Mouse (Mus musculus): ENCODE results near the gene Fgfr2. TPM values are rescaled to one million over a fixed set of nuclear protein-coding genes. Genes with fewer than 3 reads are reported as not detected.

The Fgfr2 gene
- polyA plus RNA-seq, 1 experiment from 2014 or later = 133 TPM

GRCm38 (mm10) chr7:130904571-130905365 lies 2218.4 kb downstream of the Fgfr2 start:
- Histone ChIP-seq H3K4me1 (ENCODE audit: control insufficient read depth, insufficient read depth, low read length) (no peaks in the 10 kb centered on the region), H3K9me3 (ENCODE audit: control insufficient read depth, low read length) (no peaks in the 10 kb centered on the region), H3K36me3 (ENCODE audit: control insufficient read depth, insufficient read depth, low read length) (peaks cover 69% of the 10 kb centered on the region), H3K4me2 (replicated peaks; ENCODE audit: low read depth, low read length) (no peak overlapping the region), H3K27me3 (ENCODE audit: control insufficient read depth, insufficient read depth, low read length) (no peaks in the 10 kb centered on the region), H3K27ac (ENCODE audit: low read depth, low read length) (no peak overlapping the region), H3K4me3 (ENCODE audit: low read length) (no peak overlapping the region), H3K9ac (ENCODE audit: low read depth, low read length) (no peak overlapping the region)
- no peak for ATAC-seq (ENCODE audit: low FRiP score, low TSS enrichment)
- 86% methylated on average over 13 of the region's 13 CpGs for WGBS

GRCm38 (mm10) chr7:130903505-130904074 lies 2219.6 kb downstream of the Fgfr2 start:
- ATAC-seq (ENCODE audit: low FRiP score, low TSS enrichment) = no peak
- WGBS = 84% methylated on average over 16 of the region's 16 CpGs
- H3K4me3 ChIP-seq (ENCODE audit: low read length) = no peak overlapping the region
- no peak overlapping the region for H3K27ac ChIP-seq (ENCODE audit: low read depth, low read length)
- H3K36me3 ChIP-seq (ENCODE audit: control insufficient read depth, insufficient read depth, low read length) = peaks cover 60% of the 10 kb centered on the region
- no peaks in the 10 kb centered on the region for H3K27me3 ChIP-seq (ENCODE audit: control insufficient read depth, insufficient read depth, low read length)
- H3K9me3 ChIP-seq (ENCODE audit: control insufficient read depth, low read length) = no peaks in the 10 kb centered on the region
- no peak overlapping the region for H3K4me2 ChIP-seq (replicated peaks; ENCODE audit: low read depth, low read length)
- no peak overlapping the region for H3K9ac ChIP-seq (ENCODE audit: low read depth, low read length)
- no peaks in the 10 kb centered on the region for H3K4me1 ChIP-seq (ENCODE audit: control insufficient read depth, insufficient read depth, low read length)

DNA sequence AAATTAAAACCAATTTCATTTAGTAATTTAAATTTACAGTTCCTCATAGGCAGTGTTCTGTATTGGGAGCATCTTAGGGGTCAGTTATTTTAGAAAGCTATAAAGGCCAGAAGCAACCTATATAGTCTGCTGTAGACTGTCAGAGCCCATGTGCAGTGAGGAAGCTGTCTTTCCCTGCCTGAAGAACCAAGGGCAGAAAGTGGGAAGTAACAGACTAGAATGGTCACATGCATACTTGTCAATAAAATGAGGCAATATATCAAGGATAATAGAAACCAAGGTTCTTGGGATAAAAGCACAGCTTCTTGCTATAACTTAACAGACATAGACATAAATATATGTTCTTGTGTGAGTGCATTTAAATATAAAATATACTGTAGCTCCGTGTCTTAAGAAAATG lies 2220.2 kb downstream of the Fgfr2 start:
- H3K4me1 ChIP-seq (ENCODE audit: control insufficient read depth, insufficient read depth, low read length) = no peaks in the 10 kb centered on the region
- no peak for ATAC-seq (ENCODE audit: low FRiP score, low TSS enrichment)
- no peak overlapping the region for H3K27ac ChIP-seq (ENCODE audit: low read depth, low read length)
- 94% methylated on average over 1 of the region's 1 CpGs for WGBS
- no peaks in the 10 kb centered on the region for H3K27me3 ChIP-seq (ENCODE audit: control insufficient read depth, insufficient read depth, low read length)
- H3K9me3 ChIP-seq (ENCODE audit: control insufficient read depth, low read length) = no peaks in the 10 kb centered on the region
- no peak overlapping the region for H3K4me2 ChIP-seq (replicated peaks; ENCODE audit: low read depth, low read length)
- H3K9ac ChIP-seq (ENCODE audit: low read depth, low read length) = no peak overlapping the region
- no peak overlapping the region for H3K4me3 ChIP-seq (ENCODE audit: low read length)
- peaks cover 54% of the 10 kb centered on the region for H3K36me3 ChIP-seq (ENCODE audit: control insufficient read depth, insufficient read depth, low read length)

DNA sequence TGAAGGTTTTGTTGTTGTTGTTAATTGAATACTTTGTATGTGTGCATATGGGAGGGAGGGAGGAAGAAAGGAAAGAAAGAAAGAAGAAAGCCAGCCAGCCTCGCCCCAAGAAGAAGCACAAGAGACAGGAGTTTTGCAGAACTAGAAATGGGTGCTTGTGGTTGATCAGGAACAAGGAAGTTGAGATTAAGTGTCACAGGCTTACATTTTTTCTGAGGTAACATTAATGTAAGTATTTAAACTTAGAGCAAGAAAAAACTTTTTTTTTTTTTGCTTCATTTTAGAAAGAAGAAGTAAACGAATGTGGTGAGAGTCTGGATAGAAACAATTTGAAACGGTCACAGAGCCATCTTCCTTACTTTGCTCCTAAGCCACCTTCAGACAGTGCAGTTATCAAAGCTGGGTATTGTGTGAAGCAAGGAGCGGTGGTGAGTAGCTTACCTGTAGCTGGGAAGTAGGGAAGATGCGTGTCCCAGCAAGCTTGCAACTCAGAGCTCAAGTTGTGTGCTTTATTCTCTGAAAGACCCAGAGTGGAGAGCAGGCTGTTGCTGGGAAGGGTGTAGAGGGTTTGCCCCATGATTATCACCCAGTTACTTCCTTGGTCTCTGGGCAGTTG lies 2222.8 kb downstream of the Fgfr2 start:
- no peaks in the 10 kb centered on the region for H3K27me3 ChIP-seq (ENCODE audit: control insufficient read depth, insufficient read depth, low read length)
- no peak for ATAC-seq (ENCODE audit: low FRiP score, low TSS enrichment)
- H3K9me3 ChIP-seq (ENCODE audit: control insufficient read depth, low read length) = no peaks in the 10 kb centered on the region
- H3K4me1 ChIP-seq (ENCODE audit: control insufficient read depth, insufficient read depth, low read length) = no peaks in the 10 kb centered on the region
- no peak overlapping the region for H3K9ac ChIP-seq (ENCODE audit: low read depth, low read length)
- no peak overlapping the region for H3K4me3 ChIP-seq (ENCODE audit: low read length)
- peaks cover 55% of the 10 kb centered on the region for H3K36me3 ChIP-seq (ENCODE audit: control insufficient read depth, insufficient read depth, low read length)
- H3K27ac ChIP-seq (ENCODE audit: low read depth, low read length) = no peak overlapping the region
- 90% methylated on average over 5 of the region's 5 CpGs for WGBS
- H3K4me2 ChIP-seq (replicated peaks; ENCODE audit: low read depth, low read length) = no peak overlapping the region

DNA sequence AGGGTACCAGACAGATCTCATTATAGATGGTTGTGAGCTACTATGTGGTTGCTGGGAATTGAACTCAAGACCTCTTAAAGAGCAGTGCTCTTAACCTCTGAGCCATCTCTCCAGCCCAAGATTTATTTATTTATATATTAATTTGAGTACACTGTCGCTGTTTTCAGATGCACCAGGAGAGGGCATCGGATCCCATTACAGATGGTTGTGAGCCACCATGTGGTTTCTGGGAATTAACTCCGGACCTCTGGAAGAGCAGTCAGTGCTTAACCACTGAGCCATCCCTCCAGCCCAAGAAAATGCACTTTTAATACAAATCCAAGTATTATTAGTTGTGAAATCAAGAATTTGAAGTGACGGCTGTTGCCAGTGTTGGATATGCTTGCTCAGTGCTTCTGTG lies 2224.8 kb downstream of the Fgfr2 start:
- no peak for ATAC-seq (ENCODE audit: low FRiP score, low TSS enrichment)
- no peak overlapping the region for H3K4me3 ChIP-seq (ENCODE audit: low read length)
- H3K9me3 ChIP-seq (ENCODE audit: control insufficient read depth, low read length) = no peaks in the 10 kb centered on the region
- H3K4me1 ChIP-seq (ENCODE audit: control insufficient read depth, insufficient read depth, low read length) = no peaks in the 10 kb centered on the region
- H3K4me2 ChIP-seq (replicated peaks; ENCODE audit: low read depth, low read length) = no peak overlapping the region
- H3K27me3 ChIP-seq (ENCODE audit: control insufficient read depth, insufficient read depth, low read length) = no peaks in the 10 kb centered on the region
- H3K27ac ChIP-seq (ENCODE audit: low read depth, low read length) = no peak overlapping the region
- H3K36me3 ChIP-seq (ENCODE audit: control insufficient read depth, insufficient read depth, low read length) = peaks cover 36% of the 10 kb centered on the region
- WGBS = 81% methylated on average over 4 of the region's 4 CpGs
- no peak overlapping the region for H3K9ac ChIP-seq (ENCODE audit: low read depth, low read length)

GRCm38 (mm10) chr7:130897201-130897600 lies 2225.9 kb downstream of the Fgfr2 start:
- Histone ChIP-seq H3K4me1 (ENCODE audit: control insufficient read depth, insufficient read depth, low read length) (no peaks in the 10 kb centered on the region), H3K9me3 (ENCODE audit: control insufficient read depth, low read length) (no peaks in the 10 kb centered on the region), H3K27me3 (ENCODE audit: control insufficient read depth, insufficient read depth, low read length) (no peaks in the 10 kb centered on the region), H3K9ac (ENCODE audit: low read depth, low read length) (no peak overlapping the region), H3K4me3 (ENCODE audit: low read length) (no peak overlapping the region), H3K27ac (ENCODE audit: low read depth, low read length) (no peak overlapping the region), H3K4me2 (replicated peaks; ENCODE audit: low read depth, low read length) (no peak overlapping the region), H3K36me3 (ENCODE audit: control insufficient read depth, insufficient read depth, low read length) (peaks cover 34% of the 10 kb centered on the region)
- no peak for ATAC-seq (ENCODE audit: low FRiP score, low TSS enrichment)
- 91% methylated on average over 10 of the region's 10 CpGs for WGBS

GRCm38 (mm10) chr7:130896064-130896463 lies 2227.1 kb downstream of the Fgfr2 start:
- H3K27ac ChIP-seq (ENCODE audit: low read depth, low read length) = no peak overlapping the region
- WGBS = 81% methylated on average over 3 of the region's 3 CpGs
- H3K9ac ChIP-seq (ENCODE audit: low read depth, low read length) = no peak overlapping the region
- H3K36me3 ChIP-seq (ENCODE audit: control insufficient read depth, insufficient read depth, low read length) = peaks cover 28% of the 10 kb centered on the region
- ATAC-seq (ENCODE audit: low FRiP score, low TSS enrichment) = no peak
- no peak overlapping the region for H3K4me3 ChIP-seq (ENCODE audit: low read length)
- no peaks in the 10 kb centered on the region for H3K4me1 ChIP-seq (ENCODE audit: control insufficient read depth, insufficient read depth, low read length)
- no peak overlapping the region for H3K4me2 ChIP-seq (replicated peaks; ENCODE audit: low read depth, low read length)
- no peaks in the 10 kb centered on the region for H3K9me3 ChIP-seq (ENCODE audit: control insufficient read depth, low read length)
- no peaks in the 10 kb centered on the region for H3K27me3 ChIP-seq (ENCODE audit: control insufficient read depth, insufficient read depth, low read length)

- Histone ChIP-seq H3K4me3 (ENCODE audit: low read length) (no peak overlapping the region), H3K27ac (ENCODE audit: low read depth, low read length) (no peak overlapping the region), H3K4me1 (ENCODE audit: control insufficient read depth, insufficient read depth, low read length) (no peaks in the 10 kb centered on the region), H3K4me2 (replicated peaks; ENCODE audit: low read depth, low read length) (no peak overlapping the region), H3K36me3 (ENCODE audit: control insufficient read depth, insufficient read depth, low read length) (peaks cover 24% of the 10 kb centered on the region), H3K9ac (ENCODE audit: low read depth, low read length) (no peak overlapping the region), H3K9me3 (ENCODE audit: control insufficient read depth, low read length) (no peaks in the 10 kb centered on the region), H3K27me3 (ENCODE audit: control insufficient read depth, insufficient read depth, low read length) (no peaks in the 10 kb centered on the region)
- ATAC-seq (ENCODE audit: low FRiP score, low TSS enrichment) = no peak
- 61% methylated on average over 2 of the region's 2 CpGs for WGBS
Measured at GRCm38 (mm10) chr7:130895618-130895945, 2227.6 kb downstream of the Fgfr2 start.

DNA sequence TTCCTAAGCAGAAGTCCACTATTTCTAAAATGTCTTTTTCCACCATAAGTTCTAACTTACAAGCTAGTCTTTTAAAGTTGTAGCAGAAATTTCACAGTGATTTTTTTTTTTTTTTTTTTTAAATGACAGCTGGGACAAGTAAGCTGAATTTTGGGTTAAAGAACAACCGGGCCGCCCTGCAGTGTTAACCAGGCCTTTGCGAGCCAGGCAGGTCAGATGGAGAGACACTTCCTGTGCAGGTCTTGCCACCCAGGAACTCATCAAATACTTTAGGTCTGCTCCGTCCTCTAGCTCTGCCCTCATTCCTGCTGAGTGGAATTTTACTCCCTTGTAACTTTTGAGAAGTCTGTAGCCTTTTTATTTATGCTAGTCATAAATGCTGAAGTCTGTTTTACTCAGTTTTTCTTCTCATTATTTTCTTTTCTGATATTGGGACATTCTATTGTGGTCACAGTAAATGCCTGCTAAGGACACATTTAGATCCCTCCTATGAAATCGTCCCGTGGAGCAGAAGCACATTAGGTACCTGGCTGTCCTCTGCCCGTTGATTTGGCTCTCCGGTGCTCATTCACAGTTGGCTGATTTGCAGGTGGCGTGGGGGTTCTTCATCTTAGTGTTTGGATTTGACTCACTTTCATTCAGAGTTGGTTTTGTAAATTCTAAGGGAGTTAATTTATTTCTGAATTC lies 2228.1 kb downstream of the Fgfr2 start:
- WGBS = 52% methylated on average over 9 of the region's 9 CpGs
- Histone ChIP-seq H3K4me2 (replicated peaks; ENCODE audit: low read depth, low read length) (no peak overlapping the region), H3K4me3 (ENCODE audit: low read length) (no peak overlapping the region), H3K27me3 (ENCODE audit: control insufficient read depth, insufficient read depth, low read length) (no peaks in the 10 kb centered on the region), H3K9ac (ENCODE audit: low read depth, low read length) (no peak overlapping the region), H3K36me3 (ENCODE audit: control insufficient read depth, insufficient read depth, low read length) (peaks cover 20% of the 10 kb centered on the region), H3K9me3 (ENCODE audit: control insufficient read depth, low read length) (no peaks in the 10 kb centered on the region), H3K27ac (ENCODE audit: low read depth, low read length) (no peak overlapping the region), H3K4me1 (ENCODE audit: control insufficient read depth, insufficient read depth, low read length) (no peaks in the 10 kb centered on the region)
- ATAC-seq (ENCODE audit: low FRiP score, low TSS enrichment) = no peak

All from kidney, embryonic 14.5 days (tissue).